Mouse (Mus musculus): Measurements from ENCODE around the gene Srsx. TPM values are rescaled to one million over a fixed set of nuclear protein-coding genes. Genes with fewer than 3 reads are reported as not detected.
"Not testable (repeated sequence)": the region's sequence is repeated elsewhere in the genome, so short reads cannot be mapped to it uniquely, and the experiment has no call there.

The Srsx gene
- not detected in 2 replicates for polyA plus RNA-seq (2012)

DNA sequence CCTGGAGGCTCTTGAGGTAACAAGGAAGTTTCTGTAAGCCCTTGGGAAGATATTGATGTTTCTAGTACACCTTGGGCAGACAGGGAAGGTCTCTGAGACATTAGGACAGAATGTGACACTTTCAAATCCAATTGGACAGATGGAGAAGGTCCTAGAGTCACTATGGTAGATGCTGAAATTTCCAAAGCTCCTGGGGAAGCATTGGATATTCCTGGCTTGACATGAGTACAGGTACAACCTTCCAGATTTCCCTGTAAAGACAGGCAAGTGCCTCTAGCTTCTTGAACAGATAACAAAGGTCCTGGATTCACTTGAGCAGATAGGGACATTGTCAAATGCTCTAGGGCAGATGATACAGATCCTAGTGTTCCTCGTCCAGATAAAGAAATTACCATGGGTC, at the start of gene Srsx:
TSS of gene Srsx (minus strand) at position 101 of the 400 bp plus-strand sequence.
- H3K4me3 ChIP-seq (replicated peaks); H3K4me1 ChIP-seq (ENCODE audit: control insufficient read depth); H3K27me3 ChIP-seq (ENCODE audit: control insufficient read depth); H3K9me3 ChIP-seq (ENCODE audit: control insufficient read depth, low read length); H3K36me3 ChIP-seq (ENCODE audit: control insufficient read depth): not testable (repeated sequence)

DNA sequence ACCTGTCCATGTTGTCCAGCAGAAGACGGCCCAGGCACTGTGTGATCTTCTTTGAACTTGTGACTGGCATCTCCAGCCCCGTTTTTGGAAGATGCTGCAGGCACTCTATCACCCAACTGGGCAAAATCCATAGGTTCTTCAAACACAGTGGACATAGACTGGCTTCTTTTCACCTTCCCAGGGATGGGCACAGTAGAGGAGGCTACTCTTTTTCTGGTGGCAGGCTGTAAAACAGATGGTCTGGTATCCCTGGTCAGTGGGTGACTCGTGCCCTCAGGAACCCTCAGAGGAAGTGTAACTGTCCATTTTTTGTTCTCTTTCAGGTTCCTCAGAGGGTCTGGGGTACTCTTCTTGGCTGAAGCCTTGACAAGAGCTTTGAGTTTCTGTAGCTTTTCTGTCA, 24.5 kb upstream of the Srsx start, which contains the start of gene Gm17577:
TSS of gene Gm17577 (minus strand) at position 101 of the 400 bp plus-strand sequence.
- H3K4me3 ChIP-seq (replicated peaks); H3K27me3 ChIP-seq (ENCODE audit: control insufficient read depth): not testable (repeated sequence)

More for the DNA sequence above, 24.5 kb upstream of the Srsx start, which contains the start of gene Gm17577:
- H3K4me1 ChIP-seq (ENCODE audit: control insufficient read depth); H3K36me3 ChIP-seq (ENCODE audit: control insufficient read depth); H3K9me3 ChIP-seq (ENCODE audit: control insufficient read depth, low read length): not testable (repeated sequence)

Other genes with a start within 250 kb of the Srsx start
- gene Gm17521, start 192.8 kb downstream of the Srsx start, polyA plus RNA-seq (2012), result not detected in 2 replicates
- 0.13 and 0.18 TPM in 2 replicates for gene Cldn34c1, start 119.0 kb downstream of the Srsx start, polyA plus RNA-seq (2012)
- gene Gm17577, start 24.4 kb upstream of the Srsx start, polyA plus RNA-seq (2012), result not detected in 2 replicates